Mouse (Mus musculus): ENCODE measurements around the gene Kcnh7.

GRCm38 (mm10) chr2:63207435-63207834 lies 23.3 kb upstream of the Kcnh7 start:
- TF ChIP-seq CTCF (IDR thresholded peaks at IDR 0.05; ENCODE audit: borderline replicate concordance, extremely low read depth, insufficient read depth, insufficient read length): no peak
- no peak for TF ChIP-seq POLR2A (IDR thresholded peaks at IDR 0.05; ENCODE audit: borderline replicate concordance, extremely low read depth, insufficient read depth, insufficient read length, poor library complexity, severe bottlenecking)

Measured in brain, embryonic 14.5 days (tissue).